Mouse (Mus musculus): ENCODE measurements around the gene Fap.
A peak's percentile ranks its signal among the peaks of the same experiment; 100 is the strongest.

Fap gene

DNA sequence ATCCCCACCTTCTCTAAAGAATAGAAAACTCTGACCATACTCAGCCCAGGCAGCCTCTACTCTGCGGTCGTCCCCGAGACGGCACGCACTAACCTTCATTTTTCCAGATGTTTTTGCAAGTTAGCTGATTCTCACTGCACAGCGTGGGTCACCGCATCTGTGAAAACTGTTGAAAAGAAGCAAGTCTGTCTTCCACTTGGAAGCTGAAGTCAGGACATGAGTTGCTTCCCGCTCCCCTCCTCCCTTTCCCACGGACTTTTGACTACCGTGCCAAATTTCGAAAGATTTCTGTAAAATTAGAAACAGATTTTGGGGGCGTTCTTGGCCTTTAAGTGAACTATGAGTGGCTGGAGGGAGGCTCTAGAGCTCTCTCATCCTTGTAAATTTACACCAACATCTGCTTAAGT lies at the start of gene Fap:
Gene Fap, minus strand, starts transcription at position 323 of the 407 bp plus-strand sequence.
- peak in 1 of 2 experiments; percentile 4 for DNase-seq

DNA sequence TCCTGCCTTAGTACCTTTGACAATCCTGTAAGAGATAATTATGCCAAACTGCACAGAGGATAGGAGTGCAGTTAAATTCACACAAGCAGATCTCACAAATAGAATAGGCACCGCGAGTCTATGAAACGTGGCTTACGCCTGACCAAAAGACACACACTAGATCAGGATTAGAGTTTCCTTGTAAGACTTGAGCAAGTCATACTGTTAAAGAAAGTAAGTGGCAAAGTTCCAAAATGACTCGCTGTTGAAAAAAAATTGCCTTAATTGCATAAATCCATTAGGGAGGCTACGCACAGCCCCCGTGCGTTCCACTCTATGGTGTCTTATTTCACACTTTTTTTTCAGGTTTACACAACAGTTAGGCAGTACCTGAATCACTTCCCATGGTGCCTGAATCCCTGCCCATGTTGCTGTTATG lies 49.2 kb upstream of the Fap start:
- DNase-seq, result no peak

DNA sequence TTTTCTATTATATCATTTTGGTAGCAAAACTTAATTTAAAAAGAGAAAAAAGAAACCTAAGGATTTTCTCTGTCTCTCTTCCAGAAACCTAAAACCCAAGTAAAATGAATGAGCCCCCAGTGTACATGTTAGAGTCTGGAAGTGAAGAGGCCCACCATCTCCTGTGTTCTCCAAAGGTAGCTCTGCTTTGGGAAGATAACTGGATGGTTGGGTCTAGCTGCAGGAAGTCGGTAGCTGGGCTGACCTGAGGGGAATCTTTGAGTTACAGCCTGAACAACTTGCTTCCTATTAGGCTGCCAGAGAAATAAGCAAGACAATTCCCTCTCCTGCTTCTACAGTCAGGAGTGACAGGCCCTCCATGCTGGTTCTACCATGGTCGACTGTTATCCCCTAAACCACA lies 45.8 kb upstream of the Fap start:
- no peak for DNase-seq

DNA sequence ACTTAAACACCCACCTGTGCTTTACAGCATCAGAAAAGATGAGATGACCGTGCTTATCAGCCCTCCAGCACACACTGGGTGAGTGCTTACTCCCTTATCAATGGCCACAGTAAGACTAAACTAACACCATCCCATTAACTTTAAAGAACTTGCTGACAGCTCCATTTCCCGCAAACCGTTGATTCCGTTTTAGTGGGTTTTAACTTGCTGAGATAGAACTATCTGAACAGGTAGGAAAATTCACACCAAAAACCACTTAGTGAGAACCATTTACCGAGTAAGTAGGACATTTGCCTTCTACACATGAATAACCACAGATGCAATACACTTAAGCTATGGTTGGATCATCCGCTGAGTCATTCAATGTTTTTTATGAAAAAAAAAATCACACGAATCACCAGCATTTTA lies 45.1 kb upstream of the Fap start:
- no peak for DNase-seq

DNA sequence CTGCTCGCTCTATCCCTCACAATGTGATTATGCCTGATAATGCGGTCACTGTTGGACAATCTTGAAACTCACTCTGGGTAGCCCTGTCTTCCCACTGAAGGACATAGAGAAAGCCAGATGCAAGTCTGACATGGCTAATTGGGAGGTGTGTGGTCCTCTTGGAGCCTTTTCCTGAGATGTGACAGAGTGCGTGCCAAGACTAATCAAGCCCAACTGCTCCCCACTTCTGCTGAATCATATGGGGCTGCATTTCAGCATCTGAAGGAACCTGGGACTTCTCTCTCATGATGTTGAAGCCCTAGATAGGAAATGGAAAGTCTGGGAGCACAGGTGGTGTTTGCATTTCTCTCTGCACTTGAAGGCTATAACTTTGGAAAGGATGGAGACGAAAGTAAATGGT lies 39.3 kb upstream of the Fap start:
- DNase-seq, result no peak

DNA sequence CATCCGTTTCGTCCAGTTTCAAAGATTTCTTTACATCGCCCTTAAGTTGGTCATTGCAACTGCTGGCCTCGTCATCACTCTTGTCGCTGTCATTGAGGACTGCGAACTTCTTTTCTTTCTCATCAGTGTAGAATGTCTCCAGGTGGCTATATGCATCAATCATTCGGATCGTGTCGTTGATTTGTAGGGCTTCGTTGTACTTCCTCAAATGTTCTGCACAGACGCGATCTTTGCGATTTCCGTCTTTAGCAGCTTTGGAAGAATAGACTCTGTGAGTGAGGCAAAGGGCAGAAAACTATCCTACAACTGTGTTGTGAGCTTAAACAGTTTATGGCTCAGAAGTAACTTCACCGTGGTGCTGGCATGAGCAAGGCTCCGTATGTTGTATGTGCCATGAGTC lies 32.3 kb upstream of the Fap start:
- no peak for DNase-seq

DNA sequence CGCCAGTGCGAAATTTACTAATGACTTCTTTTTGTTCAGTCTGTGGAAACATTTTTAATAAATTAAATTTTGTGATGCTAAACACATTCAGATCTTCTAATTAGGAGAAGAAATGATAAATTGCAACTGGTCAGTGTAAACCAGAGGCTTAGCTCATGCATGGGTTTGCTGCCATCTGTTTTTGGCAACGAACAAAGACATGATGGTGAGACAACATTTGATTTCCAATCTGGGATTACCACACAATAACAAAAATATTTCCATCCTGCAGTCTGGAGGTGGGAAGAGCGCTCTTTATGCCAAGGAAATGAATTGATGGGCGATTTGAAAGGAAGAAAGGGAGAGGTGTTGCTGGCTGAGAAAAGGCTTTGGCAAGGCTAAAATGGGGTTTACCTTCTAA lies 29.7 kb upstream of the Fap start:
- no peak for DNase-seq

DNA sequence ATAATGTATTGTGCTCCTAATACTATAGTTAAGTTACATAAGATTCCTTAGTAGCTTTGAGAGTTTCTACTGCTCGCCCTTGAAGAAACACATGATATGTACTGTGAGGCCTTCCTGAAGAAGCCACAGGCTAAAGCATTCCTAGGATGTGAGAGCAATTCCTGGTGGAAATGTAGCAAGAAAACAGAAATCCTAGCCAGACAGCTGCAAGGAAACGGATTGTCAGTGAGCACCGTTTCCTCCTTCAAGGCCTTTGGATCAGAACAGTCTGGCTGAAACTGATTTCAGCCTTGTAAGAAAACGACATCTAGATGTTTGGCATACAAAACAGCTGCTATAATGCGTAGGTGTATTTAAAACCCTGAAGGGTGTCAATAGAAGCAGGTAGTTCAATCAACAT lies 22.7 kb upstream of the Fap start:
- DNase-seq, result no peak

DNA sequence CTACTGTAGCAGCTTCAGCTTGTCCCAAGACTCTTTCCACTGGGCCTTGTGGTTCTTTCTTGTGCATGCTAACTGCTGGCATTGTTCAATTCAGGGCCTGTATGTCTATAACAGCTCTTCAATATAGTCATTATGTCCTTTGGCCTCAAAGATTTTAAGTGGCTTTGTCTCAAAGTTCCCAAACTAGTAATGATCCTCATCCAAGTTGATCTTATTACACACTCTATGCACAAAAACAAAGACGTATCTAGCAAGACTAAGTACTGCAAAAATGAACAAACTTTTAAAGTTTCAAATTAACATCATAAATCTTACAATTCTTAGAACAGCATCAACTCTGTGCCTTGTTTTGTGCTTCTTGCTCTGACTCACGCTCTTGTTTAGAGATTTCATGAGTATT lies 20.6 kb upstream of the Fap start:
- no peak for DNase-seq

DNA sequence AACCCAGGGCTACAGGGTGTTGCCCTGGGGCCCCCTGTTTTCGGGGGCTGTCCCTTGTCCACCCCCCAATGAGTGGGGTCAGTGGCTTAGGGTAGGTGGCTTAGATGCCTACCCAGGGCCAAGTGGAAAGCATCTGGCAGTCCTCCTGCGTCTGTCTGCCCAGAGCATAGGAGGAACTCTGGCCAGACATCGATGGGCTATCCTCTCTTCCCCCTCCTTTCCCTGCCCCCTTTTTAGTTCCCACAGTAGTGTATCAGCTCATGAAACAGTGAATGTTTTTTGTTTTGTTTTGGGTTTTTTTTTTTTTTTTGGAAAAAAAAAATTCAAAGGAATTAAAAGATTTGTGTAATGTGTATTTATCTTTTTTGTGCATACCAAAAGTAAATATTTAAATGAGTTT lies 17.7 kb upstream of the Fap start:
- DNase-seq, result no peak

DNA sequence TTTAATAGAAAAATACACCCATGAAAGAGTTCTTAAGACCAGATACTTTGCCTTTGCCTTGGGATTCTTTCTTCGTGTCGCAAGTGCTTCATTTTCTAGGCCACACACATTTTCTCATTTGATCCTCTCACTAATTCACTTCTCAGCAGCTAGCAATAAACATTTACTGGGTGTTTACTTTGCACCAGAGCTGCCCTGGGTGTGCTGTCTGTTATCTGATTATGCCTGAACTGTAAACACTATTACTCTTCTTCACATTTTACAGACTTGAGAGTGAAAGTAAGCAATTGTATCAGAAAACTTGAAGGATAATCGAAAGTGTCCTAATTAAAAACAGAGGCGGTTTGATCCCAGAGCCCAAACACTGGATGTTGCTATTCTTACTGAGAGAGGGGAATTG lies 15.5 kb upstream of the Fap start:
- DNase-seq, result no peak

DNA sequence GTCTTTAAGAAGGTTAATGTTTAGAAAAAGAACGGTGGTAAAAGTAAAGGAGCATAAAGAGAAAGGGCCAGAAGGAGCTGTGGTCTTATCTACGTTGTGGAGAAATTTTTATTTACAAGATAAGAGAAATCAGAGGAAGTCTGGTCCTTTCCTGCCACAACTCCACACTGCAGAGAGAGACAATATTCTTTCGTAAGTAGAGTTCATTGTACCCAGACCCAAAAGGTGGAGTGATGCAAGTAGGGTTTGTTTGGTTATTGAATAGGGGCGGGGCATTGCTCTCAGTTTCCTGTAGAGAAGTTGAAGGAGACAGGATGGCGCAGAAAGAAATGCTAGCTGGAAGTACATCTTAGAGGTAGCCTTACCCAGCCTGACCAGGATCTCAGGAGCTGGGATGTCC lies 11.9 kb upstream of the Fap start:
- no peak for DNase-seq

DNA sequence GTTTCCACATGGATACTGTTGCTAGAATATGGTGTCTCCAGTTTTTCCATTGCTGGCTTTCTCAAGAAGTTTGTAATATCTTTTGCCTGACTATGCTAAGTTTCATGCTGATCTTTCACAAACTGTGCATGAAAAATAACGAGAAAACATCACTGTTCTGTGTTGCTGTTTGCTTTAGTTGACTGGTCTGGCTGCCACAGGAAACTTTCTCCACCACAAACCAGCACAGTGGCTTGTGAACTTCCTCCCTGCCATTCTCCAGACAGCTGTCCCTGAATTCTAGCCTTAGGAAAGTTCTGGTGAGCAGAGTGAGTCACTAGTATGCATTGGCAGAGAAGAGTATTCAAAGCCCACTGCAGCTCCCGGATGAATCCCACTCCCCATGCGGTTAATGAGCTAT lies 1.1 kb upstream of the Fap start:
- no peak for DNase-seq

DNA sequence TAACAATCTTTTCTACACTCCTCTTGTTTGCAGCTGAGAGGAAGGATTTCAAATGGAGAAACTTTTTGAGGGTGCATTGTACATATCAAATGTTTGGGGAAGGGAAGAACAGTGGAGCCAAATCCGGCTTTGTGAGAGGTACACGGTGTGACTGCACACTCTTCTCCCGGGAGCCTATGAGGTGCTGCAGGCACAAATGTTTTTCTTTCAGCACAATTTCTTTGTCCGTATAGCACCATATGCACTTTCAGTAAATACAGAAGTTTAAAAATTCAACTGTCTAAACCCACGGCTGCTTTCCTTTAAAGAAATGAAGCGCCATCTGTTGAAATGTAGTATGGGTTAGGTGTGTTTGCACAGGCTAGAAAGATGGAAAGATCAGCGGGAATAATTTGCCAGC lies 375 bp upstream of the Fap start:
- no peak for DNase-seq

DNA sequence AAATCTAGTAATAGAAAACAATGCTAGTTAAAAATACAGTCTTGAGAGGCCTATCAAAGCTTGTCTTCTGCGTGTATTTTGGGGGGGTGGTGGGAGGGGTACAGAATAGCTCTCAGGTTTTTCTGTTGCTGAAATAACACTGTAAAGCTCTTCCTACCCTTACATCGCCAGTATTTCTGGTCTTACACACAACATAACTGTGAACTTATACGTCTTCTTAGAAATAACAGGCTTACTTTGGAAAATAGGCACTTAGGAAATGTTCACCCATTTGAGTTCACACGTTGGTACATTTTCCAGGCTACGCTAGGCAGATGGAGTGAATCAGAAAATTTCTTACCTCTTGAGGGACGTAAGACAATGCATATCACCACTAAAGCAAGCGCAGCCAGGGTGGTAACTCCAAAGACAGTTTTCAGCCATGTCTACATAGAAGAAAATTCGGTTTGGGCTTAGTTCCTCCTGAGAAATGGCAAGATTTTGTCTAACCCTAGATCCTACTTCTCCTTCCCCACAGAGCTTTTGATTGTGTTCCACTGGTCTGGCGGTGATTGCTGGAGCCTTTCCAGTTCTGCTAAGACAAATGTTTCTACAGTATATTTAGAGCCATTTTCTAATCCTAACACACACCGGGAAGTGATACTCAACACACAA lies 649 bp downstream of the Fap start:
- no peak for DNase-seq

DNA sequence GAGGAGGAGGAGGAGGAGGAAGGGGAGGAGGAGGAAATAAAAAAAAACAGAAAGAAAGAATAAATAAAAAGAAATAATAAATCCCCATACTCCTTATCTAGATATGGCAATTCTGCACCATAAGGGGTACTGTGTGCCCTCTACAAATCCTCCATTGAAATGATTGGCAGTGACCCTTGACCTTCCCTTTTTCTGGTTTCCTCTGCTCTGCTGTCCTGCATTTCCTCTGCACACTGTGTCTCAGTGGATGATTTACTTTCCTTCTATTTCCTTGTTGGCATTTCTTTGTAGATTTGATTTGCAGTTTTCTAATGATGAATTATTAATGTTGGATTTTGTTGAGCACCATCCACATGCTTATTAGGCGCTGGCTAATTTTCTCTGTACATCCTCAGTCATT lies 9.2 kb downstream of the Fap start:
- no peak for DNase-seq

DNA sequence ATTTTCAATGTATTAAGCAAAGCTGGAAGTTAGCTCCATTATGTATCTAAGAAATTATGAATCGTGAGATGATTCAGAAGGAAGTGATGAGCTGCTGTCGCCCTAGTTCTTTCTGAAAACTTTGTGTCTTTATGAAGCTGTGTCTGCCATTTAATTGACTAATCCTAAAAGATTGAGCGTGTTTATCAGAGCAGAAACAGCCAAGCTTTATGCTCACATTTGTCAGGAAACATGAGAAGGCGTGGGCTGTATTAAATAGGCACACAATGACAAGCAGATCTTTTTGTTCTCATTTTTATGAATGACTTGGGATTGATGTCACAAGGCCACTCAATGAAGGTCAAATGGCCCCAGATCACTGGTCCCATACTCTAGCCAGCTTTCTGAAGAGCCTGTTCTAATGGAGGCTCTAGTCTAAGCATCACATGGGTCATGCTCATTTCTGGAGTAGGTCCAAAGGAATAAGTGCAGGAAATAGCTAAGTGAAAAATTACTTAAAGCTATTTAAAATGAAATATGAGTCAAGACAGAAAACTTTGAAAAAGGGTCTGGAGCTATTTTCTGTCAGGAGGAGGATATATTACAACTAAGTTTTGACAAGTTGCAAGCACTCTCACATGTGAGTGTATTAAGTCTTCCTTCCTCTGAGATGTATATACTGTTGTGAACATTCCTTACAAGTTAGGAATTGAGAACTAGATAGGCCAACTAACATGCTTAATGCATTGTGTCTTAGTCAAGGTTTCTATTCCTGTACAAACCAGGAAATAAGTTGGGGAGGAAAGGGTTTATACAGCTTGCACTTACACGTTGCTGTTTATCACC lies 11.0 kb downstream of the Fap start:
- DNase-seq, result no peak

DNA sequence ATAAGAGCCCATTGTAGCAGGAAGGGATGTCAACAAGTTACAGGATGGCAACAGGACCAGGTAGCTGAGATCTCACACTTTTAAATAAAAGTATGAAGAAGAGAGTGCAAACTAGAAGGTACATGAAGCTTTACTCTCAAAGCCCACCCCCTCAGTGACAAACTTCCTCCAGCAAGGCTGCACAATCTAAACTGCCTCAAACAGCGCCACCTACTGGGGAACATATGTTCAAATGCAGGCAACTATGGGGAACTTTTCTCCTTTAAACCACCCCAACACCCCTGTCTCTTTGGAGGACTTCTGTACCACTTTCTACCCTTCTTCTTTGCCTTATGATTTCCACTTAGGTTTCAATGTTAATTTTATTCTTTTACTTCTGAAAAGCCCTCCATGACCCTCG lies 16.5 kb downstream of the Fap start:
- no peak for DNase-seq

DNA sequence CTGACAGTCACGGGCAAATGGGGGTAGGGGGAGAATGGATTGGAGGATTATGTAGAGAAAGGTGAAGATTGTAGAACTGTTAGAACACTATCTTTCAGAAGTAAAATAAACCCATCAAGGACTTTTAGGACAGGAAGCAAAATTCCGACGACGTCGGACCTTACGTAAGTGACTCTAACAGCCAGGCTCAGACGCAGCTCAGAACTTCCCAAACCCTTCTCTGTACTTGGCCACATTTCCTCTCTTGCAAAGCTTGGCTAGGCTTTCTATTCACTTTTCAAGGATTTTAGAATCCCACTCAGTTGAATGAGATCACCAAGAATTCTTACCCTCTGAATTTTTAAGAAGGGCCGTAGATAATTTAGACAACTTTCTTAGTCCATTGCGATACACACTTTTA lies 17.5 kb downstream of the Fap start:
- no peak for DNase-seq

DNA sequence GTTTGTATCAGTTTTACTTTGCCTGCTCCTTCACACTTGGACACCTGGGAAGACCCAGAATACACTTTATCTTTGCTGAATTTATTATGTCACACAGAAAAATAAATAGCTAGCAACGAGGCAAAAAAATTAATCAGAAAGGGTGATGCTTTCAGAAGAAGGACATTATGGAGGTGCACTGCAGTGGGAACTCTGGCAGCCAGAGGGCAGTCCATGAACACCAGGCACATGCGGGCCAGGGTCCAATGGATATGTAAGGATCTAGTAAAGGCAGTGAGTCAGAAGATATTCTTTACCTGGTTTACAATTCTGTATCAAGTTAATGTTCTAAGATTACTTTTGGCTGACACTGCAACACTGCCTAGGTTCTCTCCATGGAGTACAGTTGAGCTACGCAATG lies 24.2 kb downstream of the Fap start:
- DNase-seq, result no peak

DNA sequence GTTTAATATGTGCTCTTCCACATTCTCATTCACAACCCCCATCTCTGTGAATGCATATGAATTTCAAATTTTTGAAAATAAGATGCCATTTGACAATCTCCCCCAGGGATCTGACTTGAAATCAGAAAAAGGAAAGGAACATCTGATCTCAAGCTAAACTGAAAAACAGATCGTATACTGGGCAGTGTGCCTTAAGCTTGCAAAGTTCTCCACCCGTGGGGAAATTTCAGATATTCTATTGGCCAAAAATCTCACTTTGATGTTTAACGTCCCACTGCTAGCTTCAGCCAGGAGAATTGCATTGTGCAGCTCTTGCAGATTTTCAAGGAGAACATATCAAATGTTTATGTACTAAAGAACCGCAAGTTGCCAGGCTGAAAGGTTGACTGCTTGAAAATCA lies 24.7 kb downstream of the Fap start:
- DNase-seq, result no peak

DNA sequence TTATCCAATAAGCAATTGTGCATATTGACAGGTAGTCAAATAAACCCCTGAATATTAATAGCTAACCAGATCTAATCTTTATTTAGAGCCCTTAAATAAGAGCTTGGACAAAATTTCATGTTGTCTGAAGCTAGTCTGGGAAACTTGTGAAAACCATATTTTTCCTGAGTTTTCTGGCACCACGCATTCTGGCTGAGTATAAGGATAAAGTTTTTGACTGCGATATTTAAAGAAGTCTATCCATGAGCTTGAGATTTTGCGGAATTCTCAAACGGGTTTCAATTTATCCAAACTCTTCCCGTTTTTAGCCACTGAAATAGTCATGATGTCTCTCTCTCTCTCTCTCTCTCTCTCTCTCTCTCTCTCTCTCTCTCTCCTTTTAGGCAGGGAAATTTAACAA lies 25.8 kb downstream of the Fap start:
- DNase-seq, result no peak

DNA sequence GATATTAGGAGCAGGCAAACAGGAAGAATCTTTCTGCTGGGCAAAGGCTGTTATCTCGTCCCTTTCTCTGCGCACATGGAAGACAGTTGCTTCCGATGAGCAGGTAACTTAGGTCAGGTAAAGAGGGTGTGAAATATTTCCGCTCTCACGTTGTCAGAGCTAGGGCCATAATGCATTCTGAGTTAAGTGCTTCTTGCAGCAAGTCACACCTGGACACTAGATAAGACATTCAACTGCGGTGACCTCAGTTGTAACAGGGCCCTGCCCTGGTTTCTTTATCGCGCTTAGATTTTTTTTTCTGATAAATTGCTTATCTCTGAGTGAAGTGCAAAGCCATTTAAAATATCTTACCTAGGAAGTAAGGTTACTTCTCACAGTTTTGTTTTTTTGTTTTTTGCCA lies 38.4 kb downstream of the Fap start:
- no peak for DNase-seq

DNA sequence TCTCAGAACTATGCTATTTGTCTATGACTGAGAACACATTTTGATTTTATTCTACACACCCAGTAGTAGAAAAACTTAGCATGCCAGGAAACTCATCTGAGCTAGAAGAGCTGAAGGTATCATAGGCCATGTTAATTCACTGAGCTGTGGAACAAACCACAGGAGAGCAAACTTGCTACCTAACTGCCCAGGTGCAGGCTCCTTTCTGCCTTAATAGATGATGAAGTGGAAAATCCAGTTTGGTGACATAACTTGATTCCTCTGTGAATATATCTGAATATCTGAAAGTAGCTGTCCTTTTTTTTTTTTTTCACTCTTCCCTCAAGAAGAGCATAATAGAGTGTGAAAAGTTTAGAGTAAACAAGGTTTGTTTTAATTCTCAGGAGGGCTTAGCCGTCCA lies 42.8 kb downstream of the Fap start:
- no peak for DNase-seq

DNA sequence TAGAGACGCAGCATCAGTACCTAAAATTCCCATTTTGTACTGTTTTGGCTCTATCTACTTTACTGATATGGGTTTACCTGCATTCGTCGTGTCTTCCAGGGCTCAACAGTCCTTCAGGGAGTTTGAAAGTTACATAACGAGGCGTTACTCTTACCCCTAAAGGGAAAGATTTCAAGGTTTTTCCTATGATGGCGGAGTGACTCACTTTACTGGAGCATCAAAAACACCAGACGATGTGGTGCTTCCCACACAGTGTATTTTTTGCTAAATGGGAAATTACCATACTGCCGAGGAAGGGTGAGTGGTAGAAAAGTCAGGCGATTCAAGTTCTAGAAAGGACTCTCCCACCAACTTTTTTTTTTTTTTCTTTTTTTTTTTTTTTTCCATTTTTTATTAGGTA lies 47.5 kb downstream of the Fap start:
- no peak for DNase-seq

Measured in lung, adult 18-20 months (tissue).